Mouse (Mus musculus) ES-CJ7 (cell line): ENCODE results near the gene Ugt8a.

Experiments used
- DNase-seq: peaks from one replicate; pipeline ENCODE4 v3.0.0; 2011; ENCODE audit warnings: low read depth, low spot score

Gene Ugt8a

GRCm38 (mm10) chr3:125869873-125870272 lies 68.5 kb downstream of the Ugt8a start:
- no peak for DNase-seq

GRCm38 (mm10) chr3:125861601-125862000 lies 76.8 kb downstream of the Ugt8a start:
- DNase-seq = no peak

GRCm38 (mm10) chr3:125849163-125849872 lies 89.1 kb downstream of the Ugt8a start:
- peak; percentile 50 for DNase-seq

GRCm38 (mm10) chr3:125828051-125828450 lies 110.4 kb downstream of the Ugt8a start:
- no peak for DNase-seq

- DNase-seq = no peak
Observed at GRCm38 (mm10) chr3:125827256-125827655, 111.2 kb downstream of the Ugt8a start.

- DNase-seq = no peak
Observed at GRCm38 (mm10) chr3:125819741-125820140, 118.7 kb downstream of the Ugt8a start.
